Mouse (Mus musculus): Measurements from ENCODE around the gene Cavin1. TPM values are rescaled to one million over a fixed set of nuclear protein-coding genes. Genes with fewer than 3 reads are reported as not detected.

Gene Cavin1
- total and polyA plus RNA-seq, 3 experiments, result 0.05 to 0.21 (median 0.13) TPM

DNA sequence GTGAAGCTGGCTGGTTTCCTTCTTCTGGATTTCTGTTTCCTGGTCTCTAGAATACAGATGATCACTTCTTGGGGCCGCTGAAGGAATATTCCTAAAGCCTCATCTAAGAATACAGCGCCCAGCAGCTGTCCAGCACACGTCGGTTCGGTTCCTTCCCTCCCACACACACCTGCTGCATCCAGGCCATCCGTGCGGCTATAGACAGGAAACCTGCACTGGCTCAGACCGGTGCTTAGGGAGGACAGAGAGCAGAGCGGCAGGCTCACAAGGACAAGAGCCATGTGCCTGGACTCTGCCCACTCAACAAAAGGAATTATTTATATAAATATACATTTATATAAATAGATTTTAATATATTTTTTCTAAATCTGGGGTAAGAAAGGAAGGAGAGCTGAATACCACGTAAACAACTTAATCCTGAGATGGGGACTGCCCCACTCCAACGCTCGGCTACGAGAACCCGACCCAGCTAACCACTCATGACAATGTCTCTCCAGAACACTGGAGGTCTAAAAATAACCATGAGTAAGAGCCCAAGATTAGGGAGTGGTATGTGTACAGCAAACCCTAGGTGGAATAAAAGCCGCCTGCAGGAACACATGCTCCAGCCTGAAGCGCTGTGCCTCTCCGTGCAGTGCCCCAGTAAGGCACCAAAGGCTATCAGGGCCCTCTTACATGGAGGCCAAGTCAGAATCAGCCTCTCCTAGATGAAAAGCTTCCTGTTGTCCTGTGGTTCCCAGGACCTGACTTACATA lies 58.1 kb downstream of the Cavin1 start:
- DNase-seq (ENCODE audit: extremely low read depth), result no peak
- Histone ChIP-seq H3K27me3 (replicated peaks) (no peaks in the 10 kb centered on the region), H3K4me1 (ENCODE audit: control insufficient read depth in 1 of 2, insufficient read depth in 2 of 2) (peaks cover 6 to 32% of the 10 kb centered on the region in 2 experiments), H3K27ac (ENCODE audit: insufficient read depth, low read depth) (no peak overlapping the region), H3K9ac (ENCODE audit: insufficient read depth, low read depth) (no peak overlapping the region), H3K36me3 (replicated peaks in 1 of 2; ENCODE audit: control insufficient read depth in 1 of 2, insufficient read depth in 1 of 2, low read length in 1 of 2) (peaks cover 37 to 81% of the 10 kb centered on the region in 2 experiments), H3K4me3 (replicated peaks in 1 of 3; ENCODE audit: low read depth in 2 of 3, low read length in 2 of 3, poor library complexity in 1 of 3) (no peak overlapping the region), H3K9me3 (replicated peaks; ENCODE audit: low read length) (peaks cover 6% of the 10 kb centered on the region), H3K4me2 (ENCODE audit: insufficient read depth, low read depth, poor library complexity, severe bottlenecking) (no peak overlapping the region), H3K79me2 (replicated peaks; ENCODE audit: control insufficient read depth, extremely low read depth, insufficient read depth, poor library complexity, severe bottlenecking) (peaks cover 5% of the 10 kb centered on the region; the same call in 1 of the 2 replicates)
- dilution Hi-C loops (cut with MboI; ENCODE audit: extremely low pct_ligation_motif_present, extremely low pct_unique_long_range_greater_than_20kb, low sequenced_read_pairs) (no loop called here), in situ Hi-C loops (cut with MboI; ENCODE audit: low pct_ligation_motif_present, low pct_unique_long_range_greater_than_20kb, low sequenced_read_pairs) (no loop called here)
- TF ChIP-seq ZNF384 (IDR thresholded peaks at IDR 0.05; ENCODE audit: low read depth, low read length), result no peak
- TF ChIP-seq BHLHE40 (IDR thresholded peaks at IDR 0.05; ENCODE audit: low read depth, low read length), result peak; percentile 45
- TF ChIP-seq MEF2A (IDR thresholded peaks at IDR 0.05; ENCODE audit: borderline replicate concordance, low read depth, low read length), result peak; percentile 89
- TF ChIP-seq PAX5 (IDR thresholded peaks at IDR 0.05; ENCODE audit: low read length), result no peak
- TF ChIP-seq MAX (IDR thresholded peaks at IDR 0.05; ENCODE audit: low read length), result 0 out of 2 replicates have a peak, but pooled peaks have one; percentile 31

DNA sequence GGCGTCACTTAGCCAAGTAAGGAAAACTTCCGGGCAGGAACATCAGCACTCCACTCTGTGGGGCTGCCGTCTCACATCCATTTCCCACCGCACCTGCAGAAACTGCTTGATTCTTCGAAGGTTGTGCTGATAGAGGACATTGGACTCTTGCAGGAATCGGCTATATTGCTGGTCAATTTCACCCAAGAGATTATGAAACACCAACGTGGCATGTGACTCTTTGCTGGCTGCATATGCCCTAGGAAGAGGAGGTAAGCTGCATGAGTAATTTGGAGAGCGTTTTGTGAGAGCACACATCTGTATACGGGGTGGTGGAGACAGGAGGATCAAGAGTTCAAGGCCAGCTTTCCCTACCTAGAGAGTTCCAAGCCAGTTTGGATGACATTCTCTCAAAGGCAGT lies 62.1 kb downstream of the Cavin1 start:
- H3K79me2 ChIP-seq (replicated peaks; ENCODE audit: control insufficient read depth, extremely low read depth, insufficient read depth, poor library complexity, severe bottlenecking), result peaks cover 3% of the 10 kb centered on the region; the same call in 1 of the 2 replicates
- TF ChIP-seq USF1 (IDR thresholded peaks at IDR 0.05; ENCODE audit: low read depth, low read length) (no peak), E2F4 (IDR thresholded peaks at IDR 0.05; ENCODE audit: insufficient replicate concordance, low read depth, low read length) (no peak), ELF1 (IDR thresholded peaks at IDR 0.05; ENCODE audit: low read depth, low read length) (no peak), RCOR1 (conservative IDR thresholded peaks at IDR 0.05; ENCODE audit: low read depth, low read length) (no peak), JUN (IDR thresholded peaks at IDR 0.05; ENCODE audit: insufficient read depth, low read depth, low read length) (no peak), ZC3H11A (IDR thresholded peaks at IDR 0.05; ENCODE audit: low read depth, low read length) (no peak), HCFC1 (IDR thresholded peaks at IDR 0.05; ENCODE audit: low read depth, low read length) (no peak), POLR2A (IDR thresholded peaks at IDR 0.05; ENCODE audit: low read depth, low read length) (no peak), MEF2A (IDR thresholded peaks at IDR 0.05; ENCODE audit: borderline replicate concordance, low read depth, low read length) (no peak), MAX (IDR thresholded peaks at IDR 0.05; ENCODE audit: low read length) (no peak), JUND (conservative IDR thresholded peaks at IDR 0.05; ENCODE audit: low read depth, low read length) (no peak), USF2 (conservative IDR thresholded peaks at IDR 0.05; ENCODE audit: low read depth, low read length) (no peak), UBTF (IDR thresholded peaks at IDR 0.05; ENCODE audit: low read depth, low read length) (no peak), MYC (IDR thresholded peaks at IDR 0.05; ENCODE audit: low read depth, low read length) (no peak), PAX5 (IDR thresholded peaks at IDR 0.05; ENCODE audit: low read length) (no peak)
- H3K36me3 ChIP-seq (replicated peaks in 1 of 2; ENCODE audit: control insufficient read depth in 1 of 2, insufficient read depth in 1 of 2, low read length in 1 of 2), result peaks cover 38 to 84% of the 10 kb centered on the region in 2 experiments
- dilution Hi-C loops (cut with MboI; ENCODE audit: extremely low pct_ligation_motif_present, extremely low pct_unique_long_range_greater_than_20kb, low sequenced_read_pairs) (no loop called here), in situ Hi-C loops (cut with MboI; ENCODE audit: low pct_ligation_motif_present, low pct_unique_long_range_greater_than_20kb, low sequenced_read_pairs) (no loop called here)
- no peak overlapping the region for H3K4me2 ChIP-seq (ENCODE audit: insufficient read depth, low read depth, poor library complexity, severe bottlenecking)
- no peaks in the 10 kb centered on the region for H3K9me3 ChIP-seq (replicated peaks; ENCODE audit: low read length)
- DNase-seq (ENCODE audit: extremely low read depth), result no peak
- H3K9ac ChIP-seq (ENCODE audit: insufficient read depth, low read depth), result no peak overlapping the region
- peaks cover 15 to 40% of the 10 kb centered on the region in 2 experiments for H3K4me1 ChIP-seq (ENCODE audit: control insufficient read depth in 1 of 2, insufficient read depth in 2 of 2)
- no peaks in the 10 kb centered on the region for H3K27me3 ChIP-seq (replicated peaks)
- H3K27ac ChIP-seq (ENCODE audit: insufficient read depth, low read depth), result no peak overlapping the region
- no peak overlapping the region for H3K4me3 ChIP-seq (replicated peaks in 1 of 3; ENCODE audit: low read depth in 2 of 3, low read length in 2 of 3, poor library complexity in 1 of 3)

Data from CH12.LX (cell line).